Comparison of ENCODE assay signal across 8 mouse cellular contexts in genomic region chr7:27487740-27488268, GRCm38 (mm10). TPM values are rescaled to one million over a fixed set of nuclear protein-coding genes. Genes with fewer than 3 reads are reported as not detected.
A peak's percentile ranks its signal among the peaks of the same experiment; 100 is the strongest.
DNase-seq lines count a peak whose midpoint lies in the region; ATAC-seq and TF ChIP-seq lines count a peak whose summit lies in the region.

No protein-coding gene starts in this region.

- intact Hi-C loops in left cerebral cortex, postnatal 4 days (cut with DNase I) = no loop called here

- no peak for ATAC-seq in midbrain, embryonic 11.5 days (ENCODE audit: low FRiP score)

- H3K27me3 ChIP-seq in hindbrain, embryonic 10.5 days (ENCODE audit: insufficient read depth, poor library complexity, severe bottlenecking) = peaks cover 24% of the 10 kb centered on the region
- no peaks in the 10 kb centered on the region; the same call in 1 of the 2 replicates for H3K27me3 ChIP-seq in midbrain, embryonic 11.5 days (ENCODE audit: control insufficient read depth, insufficient read depth, low read length)

- DNase-seq in heart, adult 11 months = peak; percentile 98
- DNase-seq in heart, adult 8-10 months (ENCODE audit: low spot score) = no peak
- DNase-seq in adrenal gland, postnatal 10 days = peak; percentile 88
- no peak for DNase-seq in hindbrain, embryonic 10.5 days (ENCODE audit: low spot score)
- DNase-seq in left cerebral cortex, postnatal 4 days = peak; percentile 43
- no peak for DNase-seq in midbrain, embryonic 11.5 days (ENCODE audit: low spot score, missing footprints)
- peak; percentile 87 for DNase-seq in testis, postnatal 10 days (ENCODE audit: low spot score)

- H3K27ac ChIP-seq in embryonic fibroblast, embryonic 13.5 days (ENCODE audit: insufficient read depth, low read length) = peak overlapping the region; percentile 100
- peak overlapping the region; percentile 96 for H3K27ac ChIP-seq in hindbrain, embryonic 10.5 days
- H3K27ac ChIP-seq in midbrain, embryonic 11.5 days (ENCODE audit: low read depth, low read length) = no peak overlapping the region

- peak overlapping the region; percentile 94 for H3K4me3 ChIP-seq in embryonic fibroblast, embryonic 13.5 days (ENCODE audit: insufficient read depth, low read length)
- H3K4me3 ChIP-seq in hindbrain, embryonic 10.5 days = peak overlapping the region; percentile 62
- peak overlapping the region; percentile 75 for H3K4me3 ChIP-seq in midbrain, embryonic 11.5 days (ENCODE audit: low read depth, low read length)

- peak; percentile 67; the same call in 1 of the 2 replicates for TF ChIP-seq POLR2A in embryonic fibroblast, embryonic 13.5 days (IDR thresholded peaks at IDR 0.05; ENCODE audit: low read depth, low read length)

- H3K36me3 ChIP-seq in hindbrain, embryonic 10.5 days = peaks cover 8% of the 10 kb centered on the region
- no peaks in the 10 kb centered on the region for H3K36me3 ChIP-seq in midbrain, embryonic 11.5 days (ENCODE audit: control insufficient read depth, insufficient read depth, low read length)

- H3K4me1 ChIP-seq in embryonic fibroblast, embryonic 13.5 days (ENCODE audit: control insufficient read depth, insufficient read depth, low read length) = peaks cover 16% of the 10 kb centered on the region
- H3K4me1 ChIP-seq in hindbrain, embryonic 10.5 days (replicated peaks) = peaks cover 45% of the 10 kb centered on the region
- peaks cover 10% of the 10 kb centered on the region for H3K4me1 ChIP-seq in midbrain, embryonic 11.5 days (ENCODE audit: control insufficient read depth, insufficient read depth, low read length)

- peak overlapping the region; percentile 68 for H3K4me2 ChIP-seq in midbrain, embryonic 11.5 days

- no peak for TF ChIP-seq CTCF in embryonic fibroblast, embryonic 13.5 days (IDR thresholded peaks at IDR 0.05; ENCODE audit: borderline replicate concordance, insufficient read depth, low read length)

- no peaks in the 10 kb centered on the region for H3K9me3 ChIP-seq in hindbrain, embryonic 10.5 days
- no peaks in the 10 kb centered on the region for H3K9me3 ChIP-seq in midbrain, embryonic 11.5 days (ENCODE audit: control insufficient read depth, low read length)

- peak overlapping the region; percentile 79 for H3K9ac ChIP-seq in midbrain, embryonic 11.5 days (ENCODE audit: low read length)

- WGBS in hindbrain, embryonic 10.5 days = 1% methylated on average over 13 of the region's 13 CpGs
- WGBS in midbrain, embryonic 11.5 days = under 1% methylated on average over 13 of the region's 13 CpGs

RNA-seq across cellular contexts. Expression of gene Sertad1, which starts 1.1 kb away (rescaled TPM):
- total RNA-seq in heart, adult 8-10 months (2022) = 10 to 100 TPM in 3 of 4 experiments, 1 to 10 TPM in 1; 8.4 to 11.5 (median 10.2) TPM
- total RNA-seq in adrenal gland, postnatal 10 days (2021) = 10 to 100 TPM; 19.0 to 27.9 TPM
- polyA plus RNA-seq in embryonic fibroblast, embryonic 13.5 days (2011; ENCODE audit: insufficient read length, low read depth, missing spikeins) = 23.7 and 28.5 TPM in 2 replicates
- 21.5 and 23.6 TPM in 2 replicates for polyA plus RNA-seq in hindbrain, embryonic 10.5 days (2016; fragmentation: Nextera tagmentation; extraction: Ambion mirVana)
- 1 to 10 TPM; 3.3 to 3.5 TPM for total RNA-seq in left cerebral cortex, postnatal 4 days (2021)
- polyA plus RNA-seq in midbrain, embryonic 11.5 days (2014; fragmentation: Nextera tagmentation; extraction: Ambion mirVana) = 13.4 and 15.5 TPM in 2 replicates

RNA-seq across cellular contexts. Expression of gene Prx, which starts 11.3 kb away (rescaled TPM):
- 1 to 10 TPM in 1 of 4 experiments, under 1 TPM in 3; 0.75 to 1.0 (median 0.80) TPM for total RNA-seq in heart, adult 8-10 months (2022)
- total RNA-seq in adrenal gland, postnatal 10 days (2021) = 1 to 10 TPM; 3.3 to 5.1 TPM
- 5.4 and 5.6 TPM in 2 replicates for polyA plus RNA-seq in embryonic fibroblast, embryonic 13.5 days (2011; ENCODE audit: insufficient read length, low read depth, missing spikeins)
- 2.5 and 3.4 TPM in 2 replicates for polyA plus RNA-seq in hindbrain, embryonic 10.5 days (2016; fragmentation: Nextera tagmentation; extraction: Ambion mirVana)
- total RNA-seq in left cerebral cortex, postnatal 4 days (2021) = 1 to 10 TPM; 2.6 to 2.7 TPM
- polyA plus RNA-seq in midbrain, embryonic 11.5 days (2014; fragmentation: Nextera tagmentation; extraction: Ambion mirVana) = 0.77 and 0.85 TPM in 2 replicates

RNA-seq across cellular contexts. Expression of gene Sertad3, which starts 14.2 kb away (rescaled TPM):
- 1 to 10 TPM; 4.8 to 5.7 (median 5.6) TPM for total RNA-seq in heart, adult 8-10 months (2022)
- total RNA-seq in adrenal gland, postnatal 10 days (2021) = 10 to 100 TPM; 13.5 to 15.6 TPM
- 12.9 and 14.1 TPM in 2 replicates for polyA plus RNA-seq in embryonic fibroblast, embryonic 13.5 days (2011; ENCODE audit: insufficient read length, low read depth, missing spikeins)
- polyA plus RNA-seq in hindbrain, embryonic 10.5 days (2016; fragmentation: Nextera tagmentation; extraction: Ambion mirVana) = 23.0 and 24.2 TPM in 2 replicates
- total RNA-seq in left cerebral cortex, postnatal 4 days (2021) = 1 to 10 TPM; 3.1 to 3.2 TPM
- polyA plus RNA-seq in midbrain, embryonic 11.5 days (2014; fragmentation: Nextera tagmentation; extraction: Ambion mirVana) = 20.3 and 22.0 TPM in 2 replicates

RNA-seq across cellular contexts. Expression of gene Hipk4, which starts 35.3 kb away (rescaled TPM):
- total RNA-seq in heart, adult 8-10 months (2022) = under 1 TPM in 3 of 4 experiments, not detected in 1; 0.14 to 0.16 (median 0.14) TPM
- under 1 TPM; 0.24 to 0.67 TPM for total RNA-seq in adrenal gland, postnatal 10 days (2021)
- polyA plus RNA-seq in embryonic fibroblast, embryonic 13.5 days (2011; ENCODE audit: insufficient read length, low read depth, missing spikeins) = 1.1 and 1.5 TPM in 2 replicates
- 0.57 and 0.94 TPM in 2 replicates for polyA plus RNA-seq in hindbrain, embryonic 10.5 days (2016; fragmentation: Nextera tagmentation; extraction: Ambion mirVana)
- 1 to 10 TPM in 1 of 2 experiments, under 1 TPM in 1; 0.40 to 1.1 TPM for total RNA-seq in left cerebral cortex, postnatal 4 days (2021)
- polyA plus RNA-seq in midbrain, embryonic 11.5 days (2014; fragmentation: Nextera tagmentation; extraction: Ambion mirVana) = 0.18 and 0.21 TPM in 2 replicates

RNA-seq across cellular contexts. Expression of gene Blvrb, which starts 40.0 kb away (rescaled TPM):
- 10 to 100 TPM; 27.7 to 29.2 (median 29.0) TPM for total RNA-seq in heart, adult 8-10 months (2022)
- total RNA-seq in adrenal gland, postnatal 10 days (2021) = 10 to 100 TPM; 83.4 TPM
- polyA plus RNA-seq in embryonic fibroblast, embryonic 13.5 days (2011; ENCODE audit: insufficient read length, low read depth, missing spikeins) = 16.6 and 32.1 TPM in 2 replicates
- 40.6 and 41.8 TPM in 2 replicates for polyA plus RNA-seq in hindbrain, embryonic 10.5 days (2016; fragmentation: Nextera tagmentation; extraction: Ambion mirVana)
- 10 to 100 TPM in 1 of 2 experiments, 1 to 10 TPM in 1; 9.7 to 12.2 TPM for total RNA-seq in left cerebral cortex, postnatal 4 days (2021)
- 33.1 and 39.5 TPM in 2 replicates for polyA plus RNA-seq in midbrain, embryonic 11.5 days (2014; fragmentation: Nextera tagmentation; extraction: Ambion mirVana)

Comparison
In these comparisons a context has a peak if more than half of its experiments do, and no peak if none do; other contexts are left out.
1. DNase-seq: peak in heart, adult 11 months (single experiment), adrenal gland, postnatal 10 days (single experiment), left cerebral cortex, postnatal 4 days (single experiment) and testis, postnatal 10 days (single experiment); none in heart, adult 8-10 months (single experiment), hindbrain, embryonic 10.5 days (single experiment) and midbrain, embryonic 11.5 days (single experiment).
2. Peak in every context shown above with its lines, with median percentiles within 50 percentile points of each other: H3K4me3 ChIP-seq.